Mouse (Mus musculus) MEL-GATA-1-ER (cell line): ENCODE results near the gene Adgrf3.
"Not testable (repeated sequence)": the region's sequence is repeated elsewhere in the genome, so short reads cannot be mapped to it uniquely, and the experiment has no call there.

Experiments
- DNase-seq: peaks from one replicate; pipeline ENCODE4 v3.0.0-alpha.2; 2012; ENCODE audit warnings: low read depth; ENCODE audit errors: extremely low read depth

Gene Adgrf3

GRCm38 (mm10) chr5:30205493-30205892, at the start of gene Adgrf3:
TSS of gene Adgrf3 (minus strand) at chr5:30205722.
- no peak for DNase-seq

DNA sequence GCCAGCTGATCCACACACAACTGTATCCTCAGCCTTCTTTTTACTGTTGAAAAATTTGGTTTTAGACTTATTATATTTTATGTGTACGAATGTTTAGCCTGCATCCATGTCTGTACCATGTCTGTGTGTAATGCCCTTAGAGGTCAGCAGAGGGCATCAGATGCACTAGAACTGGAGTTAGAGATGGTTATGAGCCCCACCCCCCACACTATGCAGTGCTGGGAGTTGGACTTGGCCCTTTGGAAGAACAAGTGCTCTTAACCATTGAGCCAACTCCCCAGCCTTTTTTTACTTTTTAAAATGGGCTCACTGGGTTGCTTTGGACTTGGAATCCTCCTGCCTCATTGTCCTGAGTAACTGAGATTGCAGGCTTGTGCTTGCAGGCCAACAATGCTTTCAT, 42.1 kb upstream of the Adgrf3 start:
- DNase-seq = no peak

DNA sequence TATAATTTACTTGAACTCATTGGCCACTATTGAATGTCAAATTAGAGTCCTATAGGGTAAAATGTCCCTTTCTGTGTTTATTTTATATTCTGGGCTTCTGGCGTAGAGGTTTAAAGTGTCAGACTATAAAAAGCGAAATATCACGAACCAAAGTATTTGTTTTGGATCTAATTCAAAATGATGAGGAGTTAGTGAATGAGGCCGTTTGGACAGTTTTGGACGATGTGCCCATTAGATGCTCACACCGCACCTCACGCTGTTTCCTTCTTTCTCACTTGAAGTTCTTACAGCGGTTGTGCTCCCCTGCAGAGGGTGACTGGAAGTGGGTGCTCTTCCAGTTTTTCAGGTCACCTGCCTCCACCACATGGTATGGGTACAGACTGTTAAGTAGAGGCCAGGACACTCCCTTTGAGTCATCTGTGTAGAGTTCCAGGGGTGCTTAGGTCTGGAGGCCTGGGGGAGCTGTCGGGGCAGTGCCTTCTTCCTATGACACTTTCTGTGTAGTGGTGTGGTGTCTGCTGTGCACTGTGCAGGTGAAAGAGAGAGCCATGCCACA, 40.4 kb upstream of the Adgrf3 start:
- no peak for DNase-seq

DNA sequence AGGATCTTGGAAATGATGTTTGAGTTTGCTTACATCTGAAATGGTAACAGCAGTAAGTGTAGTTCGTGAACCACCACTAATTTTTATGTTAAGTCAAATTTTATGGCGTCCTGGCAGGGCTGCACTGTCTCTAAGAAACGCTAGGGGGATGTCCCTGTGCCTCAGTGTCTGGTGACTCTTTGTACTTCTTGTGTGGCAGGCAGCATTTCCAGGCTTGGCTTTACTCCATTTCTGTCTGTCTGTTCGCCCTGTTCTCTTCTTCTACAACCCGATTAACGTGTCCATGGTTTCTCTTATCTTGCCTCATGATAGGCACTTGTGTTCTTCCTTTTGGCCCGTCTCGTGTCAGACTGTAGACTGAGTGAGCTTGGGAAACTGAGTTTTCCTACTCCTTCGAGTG, 38.2 kb upstream of the Adgrf3 start:
- peak; percentile 68 for DNase-seq

DNA sequence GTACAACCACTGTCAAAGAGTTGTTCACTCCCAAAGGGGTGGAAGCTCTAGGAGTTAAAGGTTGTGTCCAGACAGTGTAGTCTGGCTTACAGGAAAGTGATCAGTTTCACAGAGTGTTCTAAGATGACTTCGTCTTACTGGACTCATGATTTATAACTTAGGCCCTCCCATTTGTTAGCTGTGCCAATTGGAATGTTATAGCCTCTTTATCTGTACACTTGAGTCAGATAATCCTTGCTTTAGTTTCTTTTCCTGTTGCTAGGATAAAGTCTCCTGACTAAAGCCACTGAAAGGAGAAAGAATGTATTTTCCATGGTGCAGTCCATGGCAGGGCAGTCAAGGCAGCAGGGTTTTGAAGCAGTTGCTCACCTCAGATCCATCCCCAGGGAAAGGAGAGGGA, 36.9 kb upstream of the Adgrf3 start:
- DNase-seq = no peak

DNA sequence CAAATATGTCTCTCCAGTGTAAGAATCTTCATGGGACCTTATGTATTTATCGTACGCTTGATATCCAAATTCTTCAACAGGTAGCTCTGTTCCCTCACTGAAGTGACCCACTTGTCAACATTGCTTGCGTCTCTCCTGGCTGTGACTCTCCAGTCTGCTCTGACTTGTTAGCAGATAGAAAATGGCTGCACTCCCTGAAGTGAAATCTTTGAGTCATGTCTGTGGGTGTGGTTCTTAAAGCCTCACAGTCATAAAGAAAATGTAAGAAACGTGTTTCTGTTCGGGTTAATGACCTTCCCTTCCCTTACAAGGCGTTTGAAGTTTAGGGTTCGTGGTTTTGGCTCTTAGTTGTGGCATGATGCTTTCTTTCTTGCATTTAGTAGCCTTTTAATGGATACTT, 35.0 kb upstream of the Adgrf3 start:
- DNase-seq = no peak

DNA sequence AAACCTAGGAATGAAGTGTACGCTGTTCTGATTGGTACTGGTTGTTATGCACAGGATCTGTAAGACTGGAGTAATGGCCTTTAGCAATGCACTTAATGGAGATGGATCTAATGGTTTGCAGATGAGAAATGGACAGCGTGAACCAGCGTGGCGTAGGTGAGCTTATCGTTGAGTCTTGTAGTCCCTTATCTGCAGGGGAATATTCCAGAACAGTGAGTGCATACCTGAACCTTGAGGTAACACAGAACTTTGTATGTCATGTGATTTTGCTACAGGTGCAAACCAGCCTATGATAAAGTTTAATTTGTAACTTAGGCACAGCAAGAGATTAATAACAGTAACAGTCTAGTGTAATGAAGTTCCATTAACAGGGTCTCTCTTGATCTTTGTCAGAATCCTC, 33.0 kb upstream of the Adgrf3 start:
- no peak for DNase-seq

DNA sequence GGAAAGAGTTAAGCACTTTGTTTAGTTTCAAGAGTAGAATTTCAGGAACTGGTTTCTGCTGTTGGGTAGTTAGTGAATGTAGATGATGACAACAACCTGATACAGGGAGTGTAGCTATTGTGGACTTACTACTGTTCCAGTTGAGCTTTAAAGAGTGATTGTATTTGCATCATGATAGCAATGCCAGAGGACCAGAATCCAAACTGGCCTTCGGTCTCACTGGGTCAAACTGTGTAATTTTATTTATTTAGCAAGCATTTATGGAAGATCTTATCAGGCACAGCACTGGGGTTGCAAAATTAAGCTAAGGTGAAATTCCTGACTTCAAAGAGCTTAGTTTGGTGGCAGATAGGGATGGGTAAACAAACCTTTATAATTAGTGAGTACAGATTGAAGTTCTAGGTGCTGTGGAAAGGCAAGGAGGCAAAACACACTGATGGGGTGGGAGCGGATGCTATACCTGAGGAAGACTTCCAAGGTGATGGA, 30.2 kb upstream of the Adgrf3 start:
- no peak for DNase-seq

- no peak for DNase-seq
Measured at GRCm38 (mm10) chr5:30233979-30234378, 28.5 kb upstream of the Adgrf3 start.

GRCm38 (mm10) chr5:30233042-30233441, 27.5 kb upstream of the Adgrf3 start:
- DNase-seq = peak; percentile 64

DNA sequence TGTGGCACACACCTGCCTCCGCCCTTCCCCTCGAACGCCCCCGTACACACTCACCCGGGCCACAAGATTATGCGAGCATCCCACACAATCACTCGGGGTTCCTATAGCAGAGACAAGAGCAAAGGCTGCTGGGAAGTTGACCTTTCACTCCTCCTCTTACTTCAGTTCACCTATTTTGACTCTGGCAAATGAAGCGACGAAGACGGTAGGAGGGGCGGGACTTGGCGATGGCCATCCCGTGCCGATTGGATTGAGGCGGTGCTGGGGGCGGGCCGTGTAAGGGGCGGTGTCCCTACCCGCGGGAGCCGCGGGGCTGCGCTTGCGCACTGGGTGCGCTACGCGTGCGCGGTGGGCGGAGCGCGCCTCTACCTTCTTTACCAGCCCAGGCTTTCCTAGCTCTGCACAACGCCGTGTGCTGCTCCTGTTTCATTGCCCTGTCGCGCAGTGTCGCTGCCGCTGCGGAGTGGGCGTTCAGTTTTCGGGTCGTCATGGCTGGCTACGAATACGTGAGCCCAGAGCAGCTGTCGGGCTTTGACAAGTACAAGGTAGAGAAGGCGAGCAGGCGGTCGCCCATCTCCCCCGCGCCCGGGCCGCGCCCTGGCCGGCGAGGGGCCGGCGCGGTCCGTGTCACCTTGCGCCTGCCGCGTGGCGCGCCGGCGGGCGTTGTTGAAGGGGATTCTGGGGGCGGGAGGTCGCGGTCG, 26.9 kb upstream of the Adgrf3 start, which contains the start of gene Selenoi:
TSS of gene Selenoi (plus strand) at position 311 of the 701 bp plus-strand sequence.
- DNase-seq = peak; percentile 99

- no peak for DNase-seq
Measured at GRCm38 (mm10) chr5:30231891-30232270, 26.4 kb upstream of the Adgrf3 start.

- peak; percentile 52 for DNase-seq
Measured at GRCm38 (mm10) chr5:30230901-30231300, 25.4 kb upstream of the Adgrf3 start.

- DNase-seq = no peak
Measured at GRCm38 (mm10) chr5:30222681-30223080, 17.2 kb upstream of the Adgrf3 start.

- DNase-seq = no peak
Measured at GRCm38 (mm10) chr5:30220666-30221065, 15.1 kb upstream of the Adgrf3 start.

GRCm38 (mm10) chr5:30219715-30220114, 14.2 kb upstream of the Adgrf3 start:
- no peak for DNase-seq

- no peak for DNase-seq
Measured at GRCm38 (mm10) chr5:30215970-30216369, 10.4 kb upstream of the Adgrf3 start.

GRCm38 (mm10) chr5:30214889-30215288, 9.4 kb upstream of the Adgrf3 start:
- DNase-seq = no peak

GRCm38 (mm10) chr5:30210758-30211157, 5.2 kb upstream of the Adgrf3 start:
- DNase-seq = not testable (repeated sequence)

- DNase-seq = peak; percentile 80
Measured at GRCm38 (mm10) chr5:30207276-30207675, 1.8 kb upstream of the Adgrf3 start.

- no peak for DNase-seq
Measured at GRCm38 (mm10) chr5:30205034-30205433, 488 bp downstream of the Adgrf3 start.

DNA sequence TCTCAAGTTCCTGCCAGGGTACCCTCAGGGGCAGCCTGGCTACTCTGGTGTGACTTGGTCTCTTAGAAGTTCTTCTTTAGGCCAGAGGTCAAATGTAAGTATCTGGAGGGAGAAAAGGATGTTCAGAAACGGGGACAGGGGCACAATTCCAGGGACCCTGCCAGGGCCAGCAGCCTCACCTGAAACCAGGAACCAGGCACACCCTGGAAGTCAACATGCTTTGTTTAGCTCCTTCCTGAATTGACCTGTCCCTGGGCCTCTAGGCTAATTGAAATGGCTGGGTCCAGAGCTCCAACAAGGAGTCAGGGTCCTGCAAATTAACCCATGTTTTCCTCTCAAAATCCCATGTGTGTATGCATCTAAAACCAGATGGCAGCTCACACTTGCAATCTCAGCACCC, 1.1 kb downstream of the Adgrf3 start:
- no peak for DNase-seq
